Mouse (Mus musculus): Measurements from ENCODE around the gene Axdnd1.

DNA sequence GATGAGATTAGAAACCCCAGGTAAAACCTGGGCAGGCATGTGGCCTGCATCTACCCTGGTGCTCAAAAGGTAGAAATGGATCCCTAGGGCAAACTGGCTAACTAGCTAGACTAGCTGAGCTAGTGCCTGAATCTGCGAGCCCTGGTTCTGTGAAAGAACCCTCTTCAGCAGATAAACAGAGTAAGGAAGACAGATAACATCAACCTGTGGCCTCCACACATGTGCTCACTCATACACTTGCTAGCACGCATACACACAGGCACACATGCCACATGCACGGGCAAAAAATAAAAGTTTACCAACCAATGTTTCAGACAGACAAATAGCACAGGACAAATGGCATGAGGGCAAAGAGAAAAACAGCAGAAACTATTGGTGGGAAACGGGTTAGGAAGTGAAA lies 70.5 kb downstream of the Axdnd1 start:
- no peak for TF ChIP-seq POLR2A (IDR thresholded peaks at IDR 0.05; ENCODE audit: borderline replicate concordance, extremely low read depth, low read depth, low read length)
- TF ChIP-seq CTCF (IDR thresholded peaks at IDR 0.05; ENCODE audit: insufficient read depth, low read length) = no peak
